Mouse (Mus musculus) E14TG2a.4 (cell line): ENCODE measurements around the gene Trim28.

ENCODE experiments used
- H3K27me3 ChIP-seq: 2 replicates; pipeline ENCODE4 v1.6.1; 2014; ENCODE audit warnings: low read length, control low read depth; ENCODE audit not compliant: insufficient read depth
- H3K36me3 ChIP-seq: 2 replicates; pipeline ENCODE4 v1.6.1; 2014; ENCODE audit warnings: low read length, control low read depth; ENCODE audit not compliant: insufficient read depth
- H3K4me1 ChIP-seq: replicated peaks from 2 replicates; pipeline ENCODE4 v1.6.1; 2014; ENCODE audit warnings: low read depth, low read length, control low read depth
- H3K4me3 ChIP-seq: replicated peaks from 2 replicates; pipeline ENCODE4 v1.5.1; 2014; ENCODE audit warnings: mild to moderate bottlenecking, low read length
- H3K9me3 ChIP-seq: 2 replicates; pipeline ENCODE4 v1.6.1; 2014; ENCODE audit warnings: low read length, control low read depth
- CTCF ChIP-seq: conservative IDR thresholded peaks from 2 replicates; pipeline ENCODE4 v1.5.1; 2014; ENCODE audit warnings: low read length
- NANOG ChIP-seq: IDR thresholded peaks from 2 replicates; pipeline ENCODE4 v1.6.1; 2014; ENCODE audit warnings: borderline replicate concordance, low read length, mixed read lengths
- POU5F1 ChIP-seq: IDR thresholded peaks from 2 replicates; pipeline ENCODE4 v1.6.1; 2014; ENCODE audit warnings: low read length, borderline replicate concordance

Trim28 gene

GRCm38 (mm10) chr7:12998851-12999250 is at the start of gene Trim28:
TSS of gene Trim28 (plus strand) at chr7:12999114.
- TF ChIP-seq NANOG (no peak), POU5F1 (no peak), CTCF (no peak)
- Histone ChIP-seq H3K36me3 (peaks cover 2% of the 10 kb centered on the region), H3K9me3 (no peaks in the 10 kb centered on the region), H3K4me1 (peaks cover 11% of the 10 kb centered on the region), H3K4me3 (no peak within 1 kb of the TSS), H3K27me3 (no peaks in the 10 kb centered on the region)

GRCm38 (mm10) chr7:12949872-12950229 is 49.1 kb upstream of the Trim28 start:
- peak overlapping the region; percentile 84 for H3K4me3 ChIP-seq
- TF ChIP-seq NANOG (no peak), CTCF (no peak), POU5F1 (no peak)
- H3K36me3 ChIP-seq, result no peaks in the 10 kb centered on the region
- no peaks in the 10 kb centered on the region for H3K27me3 ChIP-seq
- peaks cover 25% of the 10 kb centered on the region for H3K4me1 ChIP-seq
- no peaks in the 10 kb centered on the region for H3K9me3 ChIP-seq

GRCm38 (mm10) chr7:12954896-12955295 is 44.0 kb upstream of the Trim28 start:
- TF ChIP-seq CTCF (no peak), NANOG (no peak), POU5F1 (no peak)

GRCm38 (mm10) chr7:12957511-12957910 is 41.4 kb upstream of the Trim28 start:
- Histone ChIP-seq H3K9me3 (no peaks in the 10 kb centered on the region), H3K36me3 (no peaks in the 10 kb centered on the region), H3K4me1 (peaks cover 41% of the 10 kb centered on the region), H3K4me3 (no peak overlapping the region), H3K27me3 (no peaks in the 10 kb centered on the region)
- TF ChIP-seq NANOG (no peak), POU5F1 (no peak), CTCF (no peak)

More at GRCm38 (mm10) chr7:12954896-12955295, 44.0 kb upstream of the Trim28 start:
- Histone ChIP-seq H3K27me3 (no peaks in the 10 kb centered on the region), H3K36me3 (no peaks in the 10 kb centered on the region), H3K9me3 (no peaks in the 10 kb centered on the region), H3K4me3 (no peak overlapping the region), H3K4me1 (peaks cover 39% of the 10 kb centered on the region)

GRCm38 (mm10) chr7:12958948-12959347 is 40.0 kb upstream of the Trim28 start:
- no peaks in the 10 kb centered on the region for H3K9me3 ChIP-seq
- H3K27me3 ChIP-seq, result no peaks in the 10 kb centered on the region
- no peak for TF ChIP-seq POU5F1
- TF ChIP-seq CTCF, result no peak
- no peak for TF ChIP-seq NANOG
- no peak overlapping the region for H3K4me3 ChIP-seq
- no peaks in the 10 kb centered on the region for H3K36me3 ChIP-seq
- H3K4me1 ChIP-seq, result peaks cover 43% of the 10 kb centered on the region

GRCm38 (mm10) chr7:12959718-12960117 is 39.2 kb upstream of the Trim28 start:
- H3K27me3 ChIP-seq, result no peaks in the 10 kb centered on the region
- H3K36me3 ChIP-seq, result no peaks in the 10 kb centered on the region
- TF ChIP-seq CTCF, result no peak
- no peak for TF ChIP-seq NANOG
- TF ChIP-seq POU5F1, result no peak
- peaks cover 47% of the 10 kb centered on the region for H3K4me1 ChIP-seq
- H3K9me3 ChIP-seq, result no peaks in the 10 kb centered on the region
- H3K4me3 ChIP-seq, result no peak overlapping the region

GRCm38 (mm10) chr7:12961511-12962141 is 37.3 kb upstream of the Trim28 start:
- H3K27me3 ChIP-seq, result no peaks in the 10 kb centered on the region
- peaks cover 54% of the 10 kb centered on the region for H3K4me1 ChIP-seq
- H3K9me3 ChIP-seq, result no peaks in the 10 kb centered on the region
- H3K36me3 ChIP-seq, result no peaks in the 10 kb centered on the region
- peak overlapping the region; percentile 70 for H3K4me3 ChIP-seq
- TF ChIP-seq CTCF (no peak), POU5F1 (no peak), NANOG (no peak)

GRCm38 (mm10) chr7:12965678-12966091 is 33.2 kb upstream of the Trim28 start, which contains the start of gene Zfp324:
TSS of gene Zfp324 (plus strand) at chr7:12965838.
- no peak for TF ChIP-seq POU5F1
- TF ChIP-seq CTCF, result no peak
- no peak for TF ChIP-seq NANOG
- Histone ChIP-seq H3K9me3 (no peaks in the 10 kb centered on the region), H3K36me3 (peaks cover 20% of the 10 kb centered on the region), H3K4me1 (peaks cover 47% of the 10 kb centered on the region), H3K27me3 (0 out of 2 replicates have a peak, but pooled peaks cover 5% of the 10 kb centered on the region), H3K4me3 (peak within 1 kb of the TSS; percentile 92)
